Mouse (Mus musculus) heart, embryonic 13.5 days (tissue): ENCODE data around the gene Gm5741. TPM values are rescaled to one million over a fixed set of nuclear protein-coding genes. Genes with fewer than 3 reads are reported as not detected.
A peak's percentile ranks its signal among the peaks of the same experiment; 100 is the strongest.

Experiments used
- ATAC-seq: fragments of 200-750 bp; cut with Nextera tagmentation; 2 replicates; pipeline ENCODE4 v1.8.0; 2017; ENCODE audit warnings: moderate TSS enrichment; ENCODE audit not compliant: insufficient number of reproducible peaks, low FRiP score, low TSS enrichment; ENCODE audit errors: extremely low read depth
- H3K27ac ChIP-seq: fragments of 300-500 bp; sonication (generic); replicated peaks from 2 replicates; pipeline ENCODE4 v1.5.1; 2015; ENCODE audit warnings: moderate library complexity, mild to moderate bottlenecking, inconsistent platforms
- H3K27me3 ChIP-seq: fragments of 300-500 bp; sonication (generic); replicated peaks from 2 replicates; pipeline ENCODE4 v1.6.1; 2015; ENCODE audit warnings: mild to moderate bottlenecking, inconsistent platforms
- H3K36me3 ChIP-seq: fragments of 300-500 bp; sonication (generic); 2 replicates; pipeline ENCODE4 v1.6.1; 2015; ENCODE audit warnings: mild to moderate bottlenecking, inconsistent platforms
- H3K4me1 ChIP-seq: fragments of 300-500 bp; sonication (generic); 2 replicates; pipeline ENCODE4 v1.6.1; 2015; ENCODE audit warnings: inconsistent platforms
- H3K4me2 ChIP-seq: fragments of 300-500 bp; sonication (generic); 2 replicates; pipeline ENCODE4 v1.6.1; 2015; ENCODE audit warnings: inconsistent platforms, mild to moderate bottlenecking, moderate library complexity
- H3K4me3 ChIP-seq: fragments of 300-500 bp; sonication (generic); 2 replicates; pipeline ENCODE4 v1.5.1; 2015; ENCODE audit warnings: moderate library complexity, mild to moderate bottlenecking, inconsistent platforms
- H3K9ac ChIP-seq: fragments of 300-500 bp; sonication (generic); 2 replicates; pipeline ENCODE4 v1.6.1; 2015; ENCODE audit warnings: inconsistent platforms, mild to moderate bottlenecking, moderate library complexity
- H3K9me3 ChIP-seq: fragments of 300-500 bp; sonication (generic); 2 replicates; pipeline ENCODE4 v1.6.1; 2016; ENCODE audit warnings: inconsistent platforms
- WGBS: fragments of 180-500 bp; shearing (Covaris S2); methylation state at CpG from one replicate; pipeline ENCODE4 v1.1.7; 2015; ENCODE audit warnings: mixed read lengths; 5-methylcytosine and 5-hydroxymethylcytosine counted together
- polyA plus RNA-seq: library from polyadenylated mRNA; unstranded; fragments of >200 nt; fragmentation: Nextera tagmentation; extraction: Ambion mirVana; gene quantifications from 2 replicates; pipeline ENCODE4 v1.2.1, GENCODE M21; 2015

Gene Gm5741
- polyA plus RNA-seq, 1 experiment from 2014 or later = 0.57 TPM

DNA sequence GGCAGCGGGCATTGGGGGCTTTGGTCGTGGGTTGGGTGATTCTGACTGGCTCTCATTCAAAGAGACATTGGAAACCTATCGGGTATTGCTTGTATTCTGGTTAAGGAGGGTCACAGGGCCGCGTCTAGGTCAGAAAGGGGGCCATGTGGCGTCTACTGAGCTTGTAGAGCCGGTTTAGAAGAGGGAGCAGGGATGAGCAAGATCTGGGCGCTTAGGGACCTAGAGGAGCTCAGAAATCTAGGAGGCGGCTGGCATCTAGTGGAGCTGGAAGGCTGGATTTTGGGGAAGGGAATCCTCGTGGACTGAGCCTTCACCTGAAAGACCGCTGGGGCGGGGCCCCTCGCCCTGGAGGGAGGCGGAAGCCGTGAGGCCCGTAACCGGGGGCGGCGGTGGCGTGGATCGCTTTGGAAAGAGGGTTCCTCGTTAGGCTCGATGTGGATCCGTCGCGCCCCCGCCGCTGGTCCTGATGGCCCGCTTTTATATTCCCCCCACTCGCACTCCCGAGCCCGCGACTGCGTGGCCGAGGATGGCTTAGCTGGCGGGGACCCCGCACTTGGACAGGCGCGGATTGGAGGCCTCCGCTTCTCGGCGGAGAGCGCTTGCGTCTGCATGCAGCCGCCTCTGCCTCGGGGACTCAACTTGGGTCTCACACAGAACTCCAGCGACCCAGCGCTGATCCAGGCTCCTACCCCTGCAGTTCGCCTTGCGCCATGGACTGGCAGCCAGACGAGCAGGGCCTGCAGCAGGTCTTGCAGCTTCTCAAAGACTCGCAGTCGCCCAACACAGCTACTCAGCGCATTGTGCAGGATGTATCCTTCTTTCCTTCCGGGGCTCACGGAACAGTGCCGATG is 29.9 kb downstream of the Gm5741 start:
- Histone ChIP-seq H3K9me3 (no peaks in the 10 kb centered on the region), H3K36me3 (peaks cover 44% of the 10 kb centered on the region), H3K27me3 (no peaks in the 10 kb centered on the region), H3K4me1 (peaks cover 46% of the 10 kb centered on the region), H3K27ac (peak overlapping the region; percentile 99), H3K4me3 (peak overlapping the region; percentile 71), H3K4me2 (peak overlapping the region; percentile 91), H3K9ac (peak overlapping the region; percentile 93)
- 0 out of 2 replicates have a peak, but pooled peaks have one; percentile 10 for ATAC-seq
- under 1% methylated on average over 56 of the region's 57 CpGs for WGBS

- Histone ChIP-seq H3K4me3 (peak overlapping the region; percentile 71), H3K27me3 (no peaks in the 10 kb centered on the region), H3K9me3 (no peaks in the 10 kb centered on the region), H3K4me1 (peaks cover 46% of the 10 kb centered on the region), H3K4me2 (peak overlapping the region; percentile 91), H3K9ac (peak overlapping the region; percentile 93), H3K27ac (peak overlapping the region; percentile 99), H3K36me3 (peaks cover 44% of the 10 kb centered on the region)
- ATAC-seq = peak; percentile 38
- WGBS = 2% methylated on average over 14 of the region's 14 CpGs
Measured at GRCm38 (mm10) chr8:85037366-85037680, 30.5 kb downstream of the Gm5741 start.

DNA sequence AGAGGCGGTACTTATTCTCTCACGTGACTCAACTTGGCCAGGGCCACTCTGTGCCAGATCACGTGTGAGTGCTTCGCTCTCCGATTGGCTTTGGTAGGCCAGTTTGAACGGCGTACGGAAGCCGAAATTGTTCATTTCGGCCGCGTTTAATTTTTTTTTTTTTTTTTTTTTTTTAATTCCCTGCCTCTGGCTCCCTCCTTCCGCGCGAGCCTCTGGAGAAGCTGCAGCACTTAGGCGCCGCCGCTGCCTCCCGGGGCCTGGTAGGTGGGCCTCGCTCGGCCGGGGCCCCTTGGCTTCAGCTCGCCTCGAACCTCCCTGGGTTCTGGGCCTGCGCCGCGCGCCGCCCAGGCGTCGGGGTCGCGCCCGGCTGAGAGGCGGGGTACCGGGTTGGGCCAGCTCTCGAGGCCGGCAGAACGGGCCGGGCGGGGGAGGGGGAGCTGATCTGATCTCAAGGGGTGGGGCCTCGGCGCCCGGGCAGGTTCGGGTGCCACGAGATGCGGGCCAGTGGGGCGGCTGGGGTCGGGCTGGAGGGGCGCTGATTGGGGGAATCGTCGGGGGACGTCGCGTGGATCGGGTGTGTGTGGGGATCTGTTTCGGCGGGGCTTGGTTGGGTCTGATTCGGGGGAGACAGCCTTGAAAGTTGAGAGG is 30.9 kb downstream of the Gm5741 start, which contains the start of gene Tnpo2:
Tnpo2 (plus strand) TSS at position 198 of the 648 bp plus-strand sequence.
- Histone ChIP-seq H3K36me3 (peaks cover 44% of the 10 kb centered on the region), H3K4me3 (peak within 1 kb of the TSS; percentile 71), H3K4me2 (peak within 1 kb of the TSS; percentile 96), H3K27ac (peak within 1 kb of the TSS; percentile 99), H3K4me1 (peaks cover 46% of the 10 kb centered on the region), H3K9me3 (no peaks in the 10 kb centered on the region), H3K27me3 (no peaks in the 10 kb centered on the region), H3K9ac (peak within 1 kb of the TSS; percentile 93)
- ATAC-seq = peak; percentile 92
- WGBS = under 1% methylated on average over 49 of the region's 59 CpGs

GRCm38 (mm10) chr8:85036381-85036717 is 31.4 kb downstream of the Gm5741 start:
- 0% methylated on average over 9 of the region's 9 CpGs for WGBS
- Histone ChIP-seq H3K4me1 (peaks cover 46% of the 10 kb centered on the region), H3K9ac (peak overlapping the region; percentile 84), H3K4me2 (peak overlapping the region; percentile 96), H3K36me3 (peaks cover 44% of the 10 kb centered on the region), H3K27ac (peak overlapping the region; percentile 83), H3K4me3 (peak overlapping the region; percentile 71), H3K27me3 (no peaks in the 10 kb centered on the region), H3K9me3 (no peaks in the 10 kb centered on the region)
- ATAC-seq = peak; percentile 12; the same call in 1 of the 2 replicates

DNA sequence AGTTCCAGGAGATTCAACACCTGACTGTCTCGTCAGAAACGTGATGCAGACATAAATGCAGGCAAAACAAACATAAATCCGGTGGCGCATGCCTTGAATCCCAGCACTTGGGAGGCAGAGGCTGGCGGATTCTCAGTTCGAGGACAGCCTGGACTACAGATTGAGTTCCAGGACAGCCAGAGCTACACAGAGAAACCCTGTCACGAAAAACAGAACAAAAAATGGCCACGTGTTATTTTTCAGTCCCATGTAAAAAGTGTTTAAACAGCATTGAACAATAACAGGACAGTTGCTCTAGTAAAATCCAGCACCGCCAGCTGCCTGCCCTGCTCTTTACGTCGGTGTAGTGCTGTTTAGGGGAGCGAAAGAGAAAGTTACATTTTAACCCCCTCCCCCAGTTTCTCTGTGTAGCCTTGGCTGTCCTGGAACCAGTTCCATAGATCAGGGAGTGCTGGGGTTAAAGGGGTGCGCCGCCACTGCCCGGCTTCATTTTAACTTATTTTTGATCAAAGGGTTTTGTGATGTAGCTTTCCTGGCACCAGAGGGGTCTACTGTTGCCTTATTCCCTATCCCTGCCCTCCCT is 32.0 kb downstream of the Gm5741 start:
- Histone ChIP-seq H3K9ac (peak overlapping the region; percentile 84), H3K4me3 (peak overlapping the region; percentile 71), H3K9me3 (no peaks in the 10 kb centered on the region), H3K27me3 (no peaks in the 10 kb centered on the region), H3K4me1 (peaks cover 46% of the 10 kb centered on the region), H3K27ac (peak overlapping the region; percentile 83), H3K4me2 (peak overlapping the region; percentile 96), H3K36me3 (peaks cover 44% of the 10 kb centered on the region)
- WGBS = under 1% methylated on average over 15 of the region's 15 CpGs
- no peak for ATAC-seq

DNA sequence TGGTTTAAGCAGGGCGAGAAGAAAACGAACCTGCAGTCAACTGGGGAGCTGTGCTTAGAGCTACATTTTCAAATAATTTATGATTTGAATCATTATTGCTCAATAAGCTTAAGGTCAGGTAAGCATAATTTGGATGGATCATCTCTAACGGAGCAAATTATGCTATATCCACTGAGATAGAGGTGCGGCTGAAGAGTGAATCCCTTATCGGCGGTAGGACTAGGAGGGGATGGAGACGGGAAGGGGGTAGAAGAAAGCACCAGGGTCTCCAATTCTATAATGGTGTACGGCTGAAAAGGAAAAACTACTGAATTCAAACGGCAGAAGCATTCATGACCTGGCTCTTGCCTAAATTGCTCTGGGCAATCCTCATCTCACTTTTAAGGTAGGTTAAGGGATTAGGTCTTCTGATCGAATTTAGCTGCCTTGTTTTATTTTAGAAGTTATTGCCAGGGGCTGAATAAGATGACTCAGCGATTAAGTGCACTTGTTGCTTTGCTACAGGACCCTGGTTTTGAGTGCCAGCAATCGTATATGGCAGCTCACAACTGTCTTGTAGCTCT is 32.5 kb downstream of the Gm5741 start:
- H3K9me3 ChIP-seq = no peaks in the 10 kb centered on the region
- H3K27me3 ChIP-seq = no peaks in the 10 kb centered on the region
- H3K4me2 ChIP-seq = peak overlapping the region; percentile 96
- 4% methylated on average over 12 of the region's 12 CpGs for WGBS
- peaks cover 44% of the 10 kb centered on the region for H3K36me3 ChIP-seq
- H3K27ac ChIP-seq = peak overlapping the region; percentile 83
- H3K9ac ChIP-seq = peak overlapping the region; percentile 84
- H3K4me1 ChIP-seq = peaks cover 42% of the 10 kb centered on the region
- peak overlapping the region; percentile 71 for H3K4me3 ChIP-seq
- ATAC-seq = no peak

DNA sequence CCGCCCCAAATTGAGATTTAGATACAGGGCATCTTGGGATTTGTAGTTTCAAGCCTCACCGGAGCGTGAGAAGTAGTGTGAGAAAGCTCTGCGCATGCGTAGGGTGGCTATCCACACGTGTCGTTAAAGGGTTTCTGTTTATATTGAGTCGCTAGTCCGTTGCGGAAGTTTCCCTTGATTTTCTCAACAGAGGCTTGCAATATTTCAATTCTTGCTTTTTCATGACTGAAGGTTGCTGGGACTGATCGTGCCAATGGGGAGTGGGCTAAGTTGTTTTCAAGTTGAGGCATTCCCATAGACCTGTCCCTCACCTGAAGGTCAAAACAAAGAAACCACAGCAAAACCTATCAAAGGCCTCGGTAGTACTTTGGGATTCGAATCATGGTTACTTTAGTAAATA is 33.0 kb downstream of the Gm5741 start:
- no peaks in the 10 kb centered on the region for H3K9me3 ChIP-seq
- peaks cover 37% of the 10 kb centered on the region for H3K4me1 ChIP-seq
- H3K9ac ChIP-seq = peak overlapping the region; percentile 84
- 5% methylated on average over 13 of the region's 13 CpGs for WGBS
- H3K27me3 ChIP-seq = no peaks in the 10 kb centered on the region
- ATAC-seq = no peak
- H3K4me3 ChIP-seq = peak overlapping the region; percentile 71
- peak overlapping the region; percentile 96 for H3K4me2 ChIP-seq
- H3K36me3 ChIP-seq = peaks cover 44% of the 10 kb centered on the region
- H3K27ac ChIP-seq = peak overlapping the region; percentile 83; the same call in 1 of the 2 replicates

- Histone ChIP-seq H3K36me3 (peaks cover 52% of the 10 kb centered on the region), H3K9ac (no peak overlapping the region), H3K27ac (no peak overlapping the region), H3K9me3 (no peaks in the 10 kb centered on the region), H3K4me2 (peak overlapping the region; percentile 96; the same call in 1 of the 2 replicates), H3K27me3 (no peaks in the 10 kb centered on the region), H3K4me1 (peaks cover 38% of the 10 kb centered on the region), H3K4me3 (no peak overlapping the region)
- no peak for ATAC-seq
- 55% methylated on average over 1 of the region's 1 CpGs for WGBS
Measured at GRCm38 (mm10) chr8:85033867-85034266, 33.9 kb downstream of the Gm5741 start.

- WGBS = 76% methylated on average over 4 of the region's 4 CpGs
- Histone ChIP-seq H3K4me3 (no peak overlapping the region), H3K27ac (no peak overlapping the region), H3K9ac (no peak overlapping the region), H3K4me1 (peaks cover 41% of the 10 kb centered on the region), H3K36me3 (peaks cover 52% of the 10 kb centered on the region), H3K27me3 (no peaks in the 10 kb centered on the region), H3K4me2 (no peak overlapping the region), H3K9me3 (no peaks in the 10 kb centered on the region)
- no peak for ATAC-seq
Measured at GRCm38 (mm10) chr8:85032622-85033311, 35.0 kb downstream of the Gm5741 start.

- Histone ChIP-seq H3K9me3 (no peaks in the 10 kb centered on the region), H3K27ac (no peak overlapping the region), H3K4me3 (peak overlapping the region; percentile 85), H3K9ac (peak overlapping the region; percentile 99; the same call in 1 of the 2 replicates), H3K4me1 (peaks cover 39% of the 10 kb centered on the region), H3K27me3 (no peaks in the 10 kb centered on the region), H3K36me3 (peaks cover 52% of the 10 kb centered on the region), H3K4me2 (peak overlapping the region; percentile 91)
- no peak for ATAC-seq
- 88% methylated on average over 14 of the region's 14 CpGs for WGBS
Measured at GRCm38 (mm10) chr8:85029271-85029670, 38.5 kb downstream of the Gm5741 start.
